ENCODE assay signal across 24 mouse cellular contexts in genomic region chr13:58350606-58351005, GRCm38 (mm10). TPM values are rescaled to one million over a fixed set of nuclear protein-coding genes. Genes with fewer than 3 reads are reported as not detected.
DNase-seq lines count a peak whose midpoint lies in the region; ATAC-seq and TF ChIP-seq lines count a peak whose summit lies in the region.
"Had no signal": no experiment of that assay in that cellular context is flagged by ENCODE, and none has a peak within 500 bp of the region (broad histone marks: within the 10 kb centered on the region; RNA-seq: fewer than 3 reads in every experiment).

No protein-coding gene starts in this region.

- TF ChIP-seq EP300 in liver, postnatal 0 days (IDR thresholded peaks at IDR 0.05; ENCODE audit: low read depth) = no peak

- peak; percentile 12 for DNase-seq in adrenal gland, adult 8-10 months
- DNase-seq in adrenal gland, postnatal 4 days (ENCODE audit: low spot score in 2 of 2) = no peak
- peak; percentile 56 for DNase-seq in heart, adult 11 months
- DNase-seq in heart, adult 9 months (ENCODE audit: low spot score in 2 of 2) = no peak
- DNase-seq in liver, postnatal 0 days = no peak
- peak; percentile 5 for DNase-seq in mesoderm, embryonic 11.5 days (ENCODE audit: low read depth, low spot score)
- no peak for DNase-seq in left cerebral cortex, adult 9 months (ENCODE audit: low spot score in 2 of 2)
- DNase-seq: cerebellum, adult 18-20 months; cerebellum, adult 9-11 months; cerebellum, postnatal 36 days; gastrocnemius, postnatal 10 days; heart, adult 2 months; heart, postnatal 10 days; heart, postnatal 4 days; kidney, adult 2 months had no signal

- H3K4me2 ChIP-seq in liver, postnatal 0 days (ENCODE audit: low read depth, low read length) = no peak overlapping the region
- no peak overlapping the region for H3K4me2 ChIP-seq in liver, embryonic 12.5 days
- H3K4me2 ChIP-seq: embryonic facial prominence, embryonic 13.5 days; forebrain, embryonic 12.5 days; hindbrain, embryonic 13.5 days had no signal

- no peaks in the 10 kb centered on the region for H3K9me3 ChIP-seq in liver, postnatal 0 days (ENCODE audit: low read length)
- H3K9me3 ChIP-seq in liver, embryonic 12.5 days (replicated peaks) = no peaks in the 10 kb centered on the region
- H3K9me3 ChIP-seq: embryonic facial prominence, embryonic 13.5 days; forebrain, embryonic 12.5 days; hindbrain, embryonic 13.5 days had no signal

- TF ChIP-seq CTCF in liver, postnatal 0 days (IDR thresholded peaks at IDR 0.05; ENCODE audit: low read depth) = no peak

- no peaks in the 10 kb centered on the region for H3K36me3 ChIP-seq in liver, postnatal 0 days (replicated peaks; ENCODE audit: insufficient read depth, low read length)
- H3K36me3 ChIP-seq in liver, embryonic 12.5 days = no peaks in the 10 kb centered on the region
- H3K36me3 ChIP-seq: embryonic facial prominence, embryonic 13.5 days; forebrain, embryonic 12.5 days; hindbrain, embryonic 13.5 days had no signal

- ATAC-seq in liver, postnatal 0 days = peak; percentile 74
- ATAC-seq in liver, embryonic 12.5 days = no peak
- ATAC-seq: activated CD4-positive, CD25-positive, alpha-beta regulatory T cell, adult 4 months; forebrain, embryonic 16.5 days; hindbrain, postnatal 0 days; Patski had no signal

- H3K4me3 ChIP-seq in liver, postnatal 0 days (ENCODE audit: low read depth, low read length) = no peak overlapping the region
- no peak overlapping the region for H3K4me3 ChIP-seq in liver, embryonic 12.5 days
- H3K4me3 ChIP-seq: embryonic facial prominence, embryonic 13.5 days; forebrain, embryonic 12.5 days; heart, adult 2 months; hindbrain, embryonic 13.5 days had no signal

- H3K27me3 ChIP-seq in liver, postnatal 0 days (ENCODE audit: insufficient read depth, low read length) = no peaks in the 10 kb centered on the region
- peaks cover 8% of the 10 kb centered on the region; the same call in 1 of the 2 replicates for H3K27me3 ChIP-seq in liver, embryonic 12.5 days (replicated peaks)
- H3K27me3 ChIP-seq: CH12.LX; embryonic facial prominence, embryonic 13.5 days; forebrain, embryonic 12.5 days; hindbrain, embryonic 13.5 days; Patski had no signal

- H3K9ac ChIP-seq in liver, postnatal 0 days (replicated peaks) = no peak overlapping the region
- no peak overlapping the region for H3K9ac ChIP-seq in liver, embryonic 12.5 days
- H3K9ac ChIP-seq: embryonic facial prominence, embryonic 13.5 days; forebrain, embryonic 12.5 days; hindbrain, embryonic 13.5 days had no signal

- H3K4me1 ChIP-seq in liver, postnatal 0 days (ENCODE audit: insufficient read depth) = no peaks in the 10 kb centered on the region
- no peaks in the 10 kb centered on the region for H3K4me1 ChIP-seq in liver, embryonic 12.5 days
- H3K4me1 ChIP-seq: embryonic facial prominence, embryonic 13.5 days; forebrain, embryonic 12.5 days; hindbrain, embryonic 13.5 days had no signal

- H3K27ac ChIP-seq in liver, postnatal 0 days (ENCODE audit: low read depth) = no peak overlapping the region
- no peak overlapping the region for H3K27ac ChIP-seq in liver, embryonic 12.5 days
- H3K27ac ChIP-seq: embryonic facial prominence, embryonic 13.5 days; forebrain, embryonic 12.5 days; heart, adult 2 months; hindbrain, embryonic 13.5 days; hindbrain, postnatal 0 days had no signal

- 53% methylated on average over 4 of the region's 4 CpGs for WGBS in liver, postnatal 0 days (ENCODE audit: insufficient replicate concordance)
- WGBS in liver, embryonic 12.5 days (ENCODE audit: insufficient replicate concordance) = 57% methylated on average over 4 of the region's 4 CpGs

RNA-seq across cellular contexts. Expression of gene Kif27, which starts 8.3 kb away (rescaled TPM):
- total RNA-seq in adrenal gland, adult 8-10 months (2022) = 1 to 10 TPM in 3 of 4 experiments, under 1 TPM in 1; 0.55 to 3.4 (median 2.0) TPM
- 1 to 10 TPM; 2.2 to 2.6 TPM for total RNA-seq in adrenal gland, postnatal 4 days (2021)
- 0.02 and 0.05 TPM in 2 replicates for polyA plus RNA-seq in liver, postnatal 0 days (2015; fragmentation: Nextera tagmentation; extraction: Ambion mirVana)
- 0.06 and 0.14 TPM in 2 replicates for polyA plus RNA-seq in liver, embryonic 12.5 days (2016; fragmentation: Nextera tagmentation; extraction: Ambion mirVana)
- total RNA-seq: CH12.LX had no signal
- polyA plus RNA-seq: activated CD4-positive, CD25-positive, alpha-beta regulatory T cell, adult 4 months had no signal

RNA-seq across cellular contexts. Expression of gene 2210016F16Rik, which starts 34.4 kb away (rescaled TPM):
- total RNA-seq in adrenal gland, adult 8-10 months (2022) = 10 to 100 TPM; 27.5 to 36.5 (median 31.9) TPM
- total RNA-seq in adrenal gland, postnatal 4 days (2021) = 10 to 100 TPM; 21.9 to 24.1 TPM
- 15.4 and 16.6 TPM in 2 replicates for polyA plus RNA-seq in liver, postnatal 0 days (2015; fragmentation: Nextera tagmentation; extraction: Ambion mirVana)
- 27.5 and 27.6 TPM in 2 replicates for polyA plus RNA-seq in liver, embryonic 12.5 days (2016; fragmentation: Nextera tagmentation; extraction: Ambion mirVana)

RNA-seq across cellular contexts. Expression of gene Rmi1, which starts 51.4 kb away (rescaled TPM):
- 10 to 100 TPM; 17.8 to 23.5 (median 21.6) TPM for total RNA-seq in adrenal gland, adult 8-10 months (2022)
- total RNA-seq in adrenal gland, postnatal 4 days (2021) = 10 to 100 TPM; 23.2 to 24.8 TPM
- polyA plus RNA-seq in liver, postnatal 0 days (2015; fragmentation: Nextera tagmentation; extraction: Ambion mirVana) = 9.0 and 9.8 TPM in 2 replicates
- polyA plus RNA-seq in liver, embryonic 12.5 days (2016; fragmentation: Nextera tagmentation; extraction: Ambion mirVana) = 22.3 and 25.4 TPM in 2 replicates

RNA-seq across cellular contexts. Expression of gene Hnrnpk, which starts 52.5 kb away (rescaled TPM):
- 100 to 1,000 TPM; 695 to 896 (median 793) TPM for total RNA-seq in adrenal gland, adult 8-10 months (2022)
- 1,000 to 10,000 TPM; 1,032 to 1,080 TPM for total RNA-seq in adrenal gland, postnatal 4 days (2021)
- 332 and 351 TPM in 2 replicates for polyA plus RNA-seq in liver, postnatal 0 days (2015; fragmentation: Nextera tagmentation; extraction: Ambion mirVana)
- polyA plus RNA-seq in liver, embryonic 12.5 days (2016; fragmentation: Nextera tagmentation; extraction: Ambion mirVana) = 906 and 911 TPM in 2 replicates

Comparison
In these comparisons a context has a peak if more than half of its experiments do, and no peak if none do; other contexts are left out.
1. DNase-seq: peak in adrenal gland, adult 8-10 months (single experiment), heart, adult 11 months (single experiment) and mesoderm, embryonic 11.5 days (single experiment); none in adrenal gland, postnatal 4 days (0 of 2), heart, adult 9 months (0 of 2), liver, postnatal 0 days (single experiment) and left cerebral cortex, adult 9 months (0 of 2).